Mouse (Mus musculus): ENCODE data around the gene Syt9. TPM values are rescaled to one million over a fixed set of nuclear protein-coding genes. Genes with fewer than 3 reads are reported as not detected.

Syt9 gene
- polyA plus RNA-seq, 1 experiment from 2014 or later: 3.7 TPM

DNA sequence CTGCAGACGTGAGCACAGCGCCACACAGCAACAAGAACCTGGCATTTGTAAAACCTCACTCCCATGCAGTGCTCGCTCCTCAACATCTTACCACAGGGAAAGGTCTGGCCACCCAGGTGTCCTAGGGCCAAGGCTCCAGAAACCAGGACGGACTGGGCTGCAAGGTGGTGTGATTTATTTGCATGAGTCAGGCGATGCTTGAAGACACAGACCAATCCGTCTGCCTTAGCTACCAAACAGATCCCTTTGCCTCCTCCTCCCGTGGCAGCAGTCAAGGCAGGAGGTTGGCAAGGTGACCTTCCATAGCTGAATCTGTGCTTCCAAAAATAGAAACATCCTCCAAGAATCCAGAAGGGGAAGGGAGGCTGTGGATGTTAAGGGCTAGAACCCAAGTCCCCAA lies 130.1 kb downstream of the Syt9 start:
- no peak overlapping the region for H3K27ac ChIP-seq (ENCODE audit: low read length)
- no peak overlapping the region for H3K4me3 ChIP-seq (ENCODE audit: low read length)

DNA sequence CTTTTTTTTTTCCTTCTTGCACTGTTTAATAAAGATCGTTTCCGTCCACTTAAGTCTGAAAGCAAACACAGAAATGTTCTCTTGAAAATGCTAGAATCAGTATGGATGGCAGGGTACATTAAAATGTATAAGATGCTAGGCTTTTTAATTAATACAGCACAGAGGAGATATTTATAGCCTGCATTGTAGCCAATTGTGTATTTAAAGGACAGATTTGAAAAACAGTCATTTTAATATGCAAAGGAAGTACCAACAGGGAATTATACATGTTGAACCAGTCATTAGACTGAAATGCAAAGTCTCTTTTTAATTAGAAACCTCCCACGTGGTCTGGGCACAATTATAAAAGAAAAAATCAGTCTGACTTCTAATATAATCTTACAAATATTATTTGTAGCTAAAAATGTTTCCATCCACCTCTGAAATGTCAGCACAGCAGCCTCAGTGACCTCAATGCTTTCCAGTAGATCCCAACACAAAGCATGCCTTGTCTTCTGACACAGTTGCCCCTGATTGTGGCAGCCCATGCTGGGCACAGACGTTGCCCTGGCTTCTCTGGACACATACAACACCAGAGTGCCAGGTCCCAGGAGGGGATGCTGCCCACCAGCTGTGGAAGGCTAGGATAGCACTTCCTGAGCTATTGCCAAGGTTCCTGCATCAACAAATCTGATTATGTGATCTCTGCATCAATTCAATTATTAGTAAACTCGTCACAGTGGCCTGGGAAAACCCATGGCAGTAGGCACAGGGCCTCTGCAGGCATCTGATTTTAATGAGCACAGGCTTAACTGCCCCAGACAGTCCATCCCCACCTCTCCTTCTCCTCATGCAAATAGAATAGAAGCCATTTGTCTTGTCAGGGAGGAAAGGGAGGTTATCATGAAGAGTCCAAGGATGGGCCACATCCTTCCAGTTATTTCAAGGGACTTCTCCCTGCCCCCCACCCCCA lies 134.5 kb downstream of the Syt9 start:
- H3K4me3 ChIP-seq (ENCODE audit: low read length): no peak overlapping the region
- WGBS: 69% methylated on average over 5 of the region's 5 CpGs
- ATAC-seq (ENCODE audit: low FRiP score, low TSS enrichment): no peak
- H3K27me3 ChIP-seq (ENCODE audit: insufficient read depth, low read length): no peaks in the 10 kb centered on the region
- no peak overlapping the region for H3K9ac ChIP-seq (replicated peaks; ENCODE audit: low read length)
- no peak overlapping the region for H3K27ac ChIP-seq (ENCODE audit: low read length)
- H3K9me3 ChIP-seq (ENCODE audit: low read length): no peaks in the 10 kb centered on the region
- no peaks in the 10 kb centered on the region for H3K36me3 ChIP-seq (ENCODE audit: insufficient read depth, low read length)
- H3K4me1 ChIP-seq (ENCODE audit: insufficient read depth, low read length): no peaks in the 10 kb centered on the region
- no peak overlapping the region for H3K4me2 ChIP-seq (replicated peaks; ENCODE audit: low read depth, low read length)

More for the DNA sequence above, 130.1 kb downstream of the Syt9 start:
- H3K36me3 ChIP-seq (ENCODE audit: insufficient read depth, low read length): no peaks in the 10 kb centered on the region
- WGBS: 69% methylated on average over 7 of the region's 7 CpGs
- H3K9ac ChIP-seq (replicated peaks; ENCODE audit: low read length): no peak overlapping the region
- no peaks in the 10 kb centered on the region for H3K9me3 ChIP-seq (ENCODE audit: low read length)
- no peaks in the 10 kb centered on the region for H3K27me3 ChIP-seq (ENCODE audit: insufficient read depth, low read length)
- H3K4me2 ChIP-seq (replicated peaks; ENCODE audit: low read depth, low read length): no peak overlapping the region
- H3K4me1 ChIP-seq (ENCODE audit: insufficient read depth, low read length): no peaks in the 10 kb centered on the region
- ATAC-seq (ENCODE audit: low FRiP score, low TSS enrichment): no peak

DNA sequence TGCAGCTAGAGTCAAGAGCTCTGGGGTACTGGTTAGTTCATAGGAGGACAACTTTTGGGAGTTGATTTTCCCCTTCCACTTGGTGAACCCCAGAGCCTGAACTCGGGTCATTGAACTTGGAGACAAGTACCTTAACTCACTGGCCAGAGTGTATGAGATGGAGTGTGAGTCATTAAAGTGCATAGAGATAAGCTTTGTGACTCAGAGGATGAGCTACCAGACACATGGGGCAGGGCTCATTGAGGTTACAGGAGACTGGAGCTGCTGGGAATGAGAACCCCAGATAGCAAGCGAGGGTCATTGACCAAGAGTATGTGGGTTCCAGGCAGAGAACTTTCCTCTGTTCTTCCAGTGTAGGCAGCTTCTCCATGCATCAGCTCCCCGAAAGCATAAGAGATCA lies 137.4 kb downstream of the Syt9 start:
- Histone ChIP-seq H3K4me2 (replicated peaks; ENCODE audit: low read depth, low read length) (no peak overlapping the region), H3K36me3 (ENCODE audit: insufficient read depth, low read length) (no peaks in the 10 kb centered on the region), H3K27ac (ENCODE audit: low read length) (no peak overlapping the region), H3K4me1 (ENCODE audit: insufficient read depth, low read length) (no peaks in the 10 kb centered on the region), H3K27me3 (ENCODE audit: insufficient read depth, low read length) (no peaks in the 10 kb centered on the region), H3K4me3 (ENCODE audit: low read length) (no peak overlapping the region), H3K9ac (replicated peaks; ENCODE audit: low read length) (no peak overlapping the region), H3K9me3 (ENCODE audit: low read length) (no peaks in the 10 kb centered on the region)
- ATAC-seq (ENCODE audit: low FRiP score, low TSS enrichment): no peak
- 78% methylated on average over 3 of the region's 3 CpGs for WGBS

DNA sequence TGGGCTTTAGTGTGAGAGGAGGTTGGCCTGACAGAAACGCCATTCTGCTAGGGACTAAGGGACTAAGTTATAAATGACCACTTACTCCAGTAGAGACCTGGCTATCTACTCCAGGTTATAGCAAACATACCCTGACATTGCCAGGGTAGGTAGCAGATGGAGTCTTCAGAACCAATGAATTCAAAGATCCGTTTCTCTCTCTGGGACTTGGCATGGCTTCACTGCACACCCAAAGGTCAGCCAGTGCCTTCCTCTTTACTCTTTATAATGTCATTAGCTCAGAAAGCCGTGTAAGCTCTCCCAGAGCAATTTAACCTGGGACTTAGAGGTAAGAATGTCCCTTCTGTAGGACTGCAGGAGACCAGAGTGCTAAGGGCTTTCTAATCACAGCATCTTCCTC lies 139.2 kb downstream of the Syt9 start:
- Histone ChIP-seq H3K9me3 (ENCODE audit: low read length) (no peaks in the 10 kb centered on the region), H3K36me3 (ENCODE audit: insufficient read depth, low read length) (no peaks in the 10 kb centered on the region), H3K27ac (ENCODE audit: low read length) (no peak overlapping the region), H3K4me2 (replicated peaks; ENCODE audit: low read depth, low read length) (no peak overlapping the region), H3K27me3 (ENCODE audit: insufficient read depth, low read length) (no peaks in the 10 kb centered on the region), H3K4me3 (ENCODE audit: low read length) (no peak overlapping the region), H3K9ac (replicated peaks; ENCODE audit: low read length) (no peak overlapping the region), H3K4me1 (ENCODE audit: insufficient read depth, low read length) (no peaks in the 10 kb centered on the region)
- 65% methylated on average over 3 of the region's 3 CpGs for WGBS
- no peak for ATAC-seq (ENCODE audit: low FRiP score, low TSS enrichment)

DNA sequence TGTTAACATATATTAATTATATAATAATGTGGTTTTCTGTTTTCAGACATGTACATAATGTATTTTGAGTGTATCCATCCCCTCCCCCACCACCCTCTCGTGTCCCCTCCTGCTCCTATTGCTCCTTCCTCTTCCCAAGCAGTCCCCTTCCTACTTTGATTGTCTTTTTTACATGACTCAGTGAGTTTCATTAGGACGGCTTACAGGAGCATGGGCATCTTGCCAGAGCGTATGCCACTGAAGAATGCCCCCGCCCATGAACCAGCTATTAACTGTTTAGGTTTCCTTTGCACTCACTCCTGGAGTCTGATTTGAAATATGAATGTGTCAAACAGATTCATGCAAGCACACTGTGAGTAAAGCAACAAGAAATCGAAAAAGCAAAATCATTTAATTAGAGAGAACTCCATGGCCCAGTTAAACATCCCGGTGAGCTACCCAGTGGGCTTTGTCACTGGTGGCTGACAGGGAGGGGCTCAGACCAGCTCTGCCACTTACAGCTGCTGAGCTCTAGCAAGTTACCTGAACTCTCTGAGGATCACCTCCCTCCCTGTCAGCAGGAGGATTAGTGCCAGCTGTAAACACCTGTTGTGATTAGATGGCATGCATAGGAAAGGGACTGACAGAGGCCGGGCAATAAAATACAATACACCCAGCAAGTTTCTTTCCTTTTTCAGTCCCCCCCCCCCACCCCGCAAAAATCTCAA lies 146.3 kb downstream of the Syt9 start:
- Histone ChIP-seq H3K4me1 (ENCODE audit: insufficient read depth, low read length) (peaks cover 7% of the 10 kb centered on the region), H3K36me3 (ENCODE audit: insufficient read depth, low read length) (no peaks in the 10 kb centered on the region), H3K4me3 (ENCODE audit: low read length) (no peak overlapping the region), H3K4me2 (replicated peaks; ENCODE audit: low read depth, low read length) (no peak overlapping the region), H3K27ac (ENCODE audit: low read length) (peak overlapping the region; percentile 34; the same call in 1 of the 2 replicates), H3K9ac (replicated peaks; ENCODE audit: low read length) (no peak overlapping the region), H3K9me3 (ENCODE audit: low read length) (no peaks in the 10 kb centered on the region), H3K27me3 (ENCODE audit: insufficient read depth, low read length) (no peaks in the 10 kb centered on the region)
- 27% methylated on average over 8 of the region's 8 CpGs for WGBS
- peak; percentile 60 for ATAC-seq (ENCODE audit: low FRiP score, low TSS enrichment)

DNA sequence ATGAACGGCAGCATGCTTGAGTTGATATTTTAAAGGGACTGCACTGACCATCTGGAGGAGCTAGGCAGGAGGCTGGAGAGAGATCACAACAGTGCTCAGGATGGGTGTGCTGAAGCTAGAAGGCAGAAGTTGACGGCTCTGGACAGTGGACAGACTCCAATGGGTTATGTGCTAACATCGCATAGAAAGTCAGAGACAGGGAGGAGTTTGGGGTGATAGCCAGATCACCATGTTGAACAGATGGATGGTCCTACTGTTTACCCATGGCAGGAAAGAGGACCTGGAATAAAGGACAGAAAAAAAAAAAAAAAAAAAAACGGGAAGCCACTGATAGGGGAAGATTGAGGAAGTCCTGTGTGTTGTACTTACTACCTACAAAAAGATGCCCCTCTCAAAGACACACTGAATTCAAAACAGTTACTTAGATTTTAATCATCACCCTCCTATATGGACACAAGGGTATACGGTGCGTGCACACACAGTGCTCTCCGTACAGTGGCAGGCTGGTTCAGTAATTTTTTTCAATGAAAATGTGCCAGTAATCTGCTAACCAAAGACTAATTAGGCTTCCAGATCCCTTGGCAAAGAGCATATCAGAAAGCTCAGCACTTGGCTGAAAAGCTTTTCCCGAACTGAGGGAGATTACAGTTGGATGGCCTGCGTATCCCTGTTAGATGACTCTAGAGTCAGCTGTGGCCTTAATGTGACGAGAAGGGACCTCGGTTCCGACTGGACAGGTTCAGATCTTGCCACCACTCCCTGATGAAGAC lies 148.9 kb downstream of the Syt9 start:
- H3K4me2 ChIP-seq (replicated peaks; ENCODE audit: low read depth, low read length): no peak overlapping the region
- H3K9me3 ChIP-seq (ENCODE audit: low read length): no peaks in the 10 kb centered on the region
- no peak for ATAC-seq (ENCODE audit: low FRiP score, low TSS enrichment)
- no peaks in the 10 kb centered on the region for H3K27me3 ChIP-seq (ENCODE audit: insufficient read depth, low read length)
- no peak overlapping the region for H3K27ac ChIP-seq (ENCODE audit: low read length)
- no peak overlapping the region for H3K4me3 ChIP-seq (ENCODE audit: low read length)
- H3K36me3 ChIP-seq (ENCODE audit: insufficient read depth, low read length): no peaks in the 10 kb centered on the region
- no peak overlapping the region for H3K9ac ChIP-seq (replicated peaks; ENCODE audit: low read length)
- H3K4me1 ChIP-seq (ENCODE audit: insufficient read depth, low read length): peaks cover 7% of the 10 kb centered on the region
- WGBS: 82% methylated on average over 12 of the region's 12 CpGs

DNA sequence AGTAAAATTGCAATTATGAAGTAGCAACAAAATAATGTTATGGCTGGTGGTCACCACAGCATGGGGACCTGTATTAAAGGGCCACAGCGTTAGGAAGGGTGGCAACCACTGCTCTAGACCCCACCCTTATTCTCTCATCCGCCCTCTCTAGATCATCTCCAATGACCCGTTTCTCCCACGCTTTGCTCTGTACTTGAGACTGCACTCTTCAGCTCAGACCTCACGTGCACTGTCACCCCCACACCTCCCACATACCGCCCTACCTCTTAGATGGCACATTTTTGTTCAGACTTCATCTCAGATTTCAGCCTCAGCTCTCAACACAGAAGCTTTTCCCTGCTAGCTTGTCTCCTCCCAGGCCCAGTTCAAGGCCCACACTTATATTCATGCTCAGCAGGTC lies 150.9 kb downstream of the Syt9 start:
- ATAC-seq (ENCODE audit: low FRiP score, low TSS enrichment): peak; percentile 89
- 38% methylated on average over 6 of the region's 6 CpGs for WGBS

DNA sequence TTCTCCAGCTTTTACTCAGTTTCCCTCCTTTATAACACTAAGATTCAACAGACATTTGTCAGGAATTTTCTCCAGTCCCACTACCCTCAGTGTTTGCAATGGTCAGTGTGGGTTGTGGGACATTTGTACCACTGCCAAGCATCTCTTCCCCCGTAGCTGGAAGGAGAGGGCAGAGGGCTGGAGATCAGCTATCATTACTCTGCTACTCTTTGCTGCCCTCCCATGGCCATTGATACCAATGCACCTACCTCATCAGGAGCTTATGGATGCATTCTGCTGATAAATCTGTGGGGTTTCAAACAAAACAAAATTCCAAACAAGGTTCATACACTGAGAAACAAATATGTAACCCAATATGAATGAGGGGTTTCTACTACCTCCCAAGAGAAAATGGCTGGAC lies 155.8 kb downstream of the Syt9 start:
- no peak overlapping the region for H3K27ac ChIP-seq (ENCODE audit: low read length)
- no peak overlapping the region for H3K9ac ChIP-seq (replicated peaks; ENCODE audit: low read length)
- H3K4me1 ChIP-seq (ENCODE audit: insufficient read depth, low read length): no peaks in the 10 kb centered on the region
- 3% methylated on average over 1 of the region's 1 CpGs for WGBS
- no peak overlapping the region for H3K4me3 ChIP-seq (ENCODE audit: low read length)
- H3K36me3 ChIP-seq (ENCODE audit: insufficient read depth, low read length): no peaks in the 10 kb centered on the region
- 0 out of 2 replicates have a peak, but pooled peaks cover 2% of the 10 kb centered on the region for H3K9me3 ChIP-seq (ENCODE audit: low read length)
- no peak overlapping the region for H3K4me2 ChIP-seq (replicated peaks; ENCODE audit: low read depth, low read length)
- ATAC-seq (ENCODE audit: low FRiP score, low TSS enrichment): no peak
- H3K27me3 ChIP-seq (ENCODE audit: insufficient read depth, low read length): no peaks in the 10 kb centered on the region

More for the DNA sequence above, 150.9 kb downstream of the Syt9 start:
- Histone ChIP-seq H3K4me2 (replicated peaks; ENCODE audit: low read depth, low read length) (no peak overlapping the region), H3K9ac (replicated peaks; ENCODE audit: low read length) (no peak overlapping the region), H3K4me1 (ENCODE audit: insufficient read depth, low read length) (peaks cover 7% of the 10 kb centered on the region), H3K36me3 (ENCODE audit: insufficient read depth, low read length) (no peaks in the 10 kb centered on the region), H3K27ac (ENCODE audit: low read length) (no peak overlapping the region), H3K27me3 (ENCODE audit: insufficient read depth, low read length) (no peaks in the 10 kb centered on the region), H3K9me3 (ENCODE audit: low read length) (no peaks in the 10 kb centered on the region), H3K4me3 (ENCODE audit: low read length) (no peak overlapping the region)

DNA sequence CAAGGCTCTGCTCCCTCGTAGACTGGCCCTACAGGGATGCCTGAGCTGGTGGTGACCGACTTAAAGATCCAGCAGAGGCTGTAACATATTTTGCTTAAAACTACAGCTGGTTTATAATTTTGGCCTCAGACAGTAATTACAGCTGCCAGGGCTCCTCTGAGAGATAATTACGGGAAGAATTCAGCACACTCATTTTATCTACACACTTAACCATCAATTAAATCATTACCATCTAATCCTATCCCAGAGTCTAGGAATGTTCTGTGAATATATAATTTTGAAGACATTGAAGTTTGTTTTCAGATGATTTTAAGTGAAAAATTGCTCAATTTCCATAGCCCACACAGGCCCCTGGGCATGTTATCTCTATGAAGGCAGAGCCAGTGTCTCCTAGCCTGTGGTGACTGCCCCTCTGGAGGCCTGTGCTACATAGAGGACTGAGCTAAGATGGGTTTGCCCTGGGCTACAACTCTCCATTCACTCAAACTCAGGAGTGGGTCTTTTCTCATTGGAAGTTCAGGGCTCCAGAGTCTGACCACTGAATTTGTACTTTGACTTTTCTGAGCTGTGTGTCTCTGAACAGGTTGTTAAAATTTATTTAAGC lies 157.7 kb downstream of the Syt9 start:
- H3K4me2 ChIP-seq (replicated peaks; ENCODE audit: low read depth, low read length): no peak overlapping the region
- WGBS: 85% methylated on average over 3 of the region's 3 CpGs
- H3K4me1 ChIP-seq (ENCODE audit: insufficient read depth, low read length): no peaks in the 10 kb centered on the region
- H3K4me3 ChIP-seq (ENCODE audit: low read length): no peak overlapping the region
- H3K27me3 ChIP-seq (ENCODE audit: insufficient read depth, low read length): no peaks in the 10 kb centered on the region
- no peaks in the 10 kb centered on the region for H3K36me3 ChIP-seq (ENCODE audit: insufficient read depth, low read length)
- ATAC-seq (ENCODE audit: low FRiP score, low TSS enrichment): no peak
- H3K27ac ChIP-seq (ENCODE audit: low read length): no peak overlapping the region
- H3K9ac ChIP-seq (replicated peaks; ENCODE audit: low read length): no peak overlapping the region
- 0 out of 2 replicates have a peak, but pooled peaks cover 4% of the 10 kb centered on the region for H3K9me3 ChIP-seq (ENCODE audit: low read length)

Measured in kidney, embryonic 16.5 days (tissue).